Mouse (Mus musculus): ENCODE measurements around the gene Dpyd. TPM values are rescaled to one million over a fixed set of nuclear protein-coding genes. Genes with fewer than 3 reads are reported as not detected.

Dpyd gene
- polyA plus RNA-seq, 1 experiment from 2014 or later: 18.0 TPM

GRCm38 (mm10) chr3:119194071-119194470 is 632.1 kb downstream of the Dpyd start:
- Histone ChIP-seq H3K9ac (ENCODE audit: low read length) (no peak overlapping the region), H3K27me3 (ENCODE audit: control insufficient read depth, insufficient read depth, low read length) (no peaks in the 10 kb centered on the region), H3K9me3 (replicated peaks; ENCODE audit: control insufficient read depth, low read length) (no peaks in the 10 kb centered on the region), H3K4me1 (ENCODE audit: control insufficient read depth, insufficient read depth, low read length) (no peaks in the 10 kb centered on the region), H3K36me3 (ENCODE audit: control insufficient read depth, insufficient read depth, low read length) (no peaks in the 10 kb centered on the region), H3K4me3 (replicated peaks; ENCODE audit: low read length) (no peak overlapping the region), H3K4me2 (ENCODE audit: low read depth, low read length) (no peak overlapping the region), H3K27ac (ENCODE audit: low read length) (no peak overlapping the region)
- WGBS: 83% methylated on average over 6 of the region's 6 CpGs
- ATAC-seq (ENCODE audit: insufficient read depth, low FRiP score): no peak

GRCm38 (mm10) chr3:119195613-119196012 is 633.7 kb downstream of the Dpyd start:
- no peak for ATAC-seq (ENCODE audit: insufficient read depth, low FRiP score)
- H3K36me3 ChIP-seq (ENCODE audit: control insufficient read depth, insufficient read depth, low read length): no peaks in the 10 kb centered on the region
- H3K9me3 ChIP-seq (replicated peaks; ENCODE audit: control insufficient read depth, low read length): no peaks in the 10 kb centered on the region
- no peak overlapping the region for H3K4me2 ChIP-seq (ENCODE audit: low read depth, low read length)
- H3K27ac ChIP-seq (ENCODE audit: low read length): no peak overlapping the region
- no peaks in the 10 kb centered on the region for H3K27me3 ChIP-seq (ENCODE audit: control insufficient read depth, insufficient read depth, low read length)
- no peak overlapping the region for H3K9ac ChIP-seq (ENCODE audit: low read length)
- no peaks in the 10 kb centered on the region for H3K4me1 ChIP-seq (ENCODE audit: control insufficient read depth, insufficient read depth, low read length)
- 62% methylated on average over 4 of the region's 4 CpGs for WGBS
- H3K4me3 ChIP-seq (replicated peaks; ENCODE audit: low read length): no peak overlapping the region

- 52% methylated on average over 2 of the region's 2 CpGs for WGBS
- ATAC-seq (ENCODE audit: insufficient read depth, low FRiP score): no peak
Measured at GRCm38 (mm10) chr3:119220763-119221412, 659.0 kb downstream of the Dpyd start.

GRCm38 (mm10) chr3:119243181-119243580 is 681.3 kb downstream of the Dpyd start:
- Histone ChIP-seq H3K4me2 (ENCODE audit: low read depth, low read length) (no peak overlapping the region), H3K9me3 (replicated peaks; ENCODE audit: control insufficient read depth, low read length) (no peaks in the 10 kb centered on the region), H3K4me3 (replicated peaks; ENCODE audit: low read length) (no peak overlapping the region), H3K27me3 (ENCODE audit: control insufficient read depth, insufficient read depth, low read length) (no peaks in the 10 kb centered on the region), H3K27ac (ENCODE audit: low read length) (no peak overlapping the region), H3K4me1 (ENCODE audit: control insufficient read depth, insufficient read depth, low read length) (no peaks in the 10 kb centered on the region), H3K9ac (ENCODE audit: low read length) (no peak overlapping the region), H3K36me3 (ENCODE audit: control insufficient read depth, insufficient read depth, low read length) (no peaks in the 10 kb centered on the region)
- 83% methylated on average over 3 of the region's 3 CpGs for WGBS
- ATAC-seq (ENCODE audit: insufficient read depth, low FRiP score): no peak

More at GRCm38 (mm10) chr3:119220763-119221412, 659.0 kb downstream of the Dpyd start:
- H3K4me1 ChIP-seq (ENCODE audit: control insufficient read depth, insufficient read depth, low read length): no peaks in the 10 kb centered on the region
- no peak overlapping the region for H3K4me2 ChIP-seq (ENCODE audit: low read depth, low read length)
- no peak overlapping the region for H3K4me3 ChIP-seq (replicated peaks; ENCODE audit: low read length)
- H3K9ac ChIP-seq (ENCODE audit: low read length): no peak overlapping the region
- no peak overlapping the region for H3K27ac ChIP-seq (ENCODE audit: low read length)
- no peaks in the 10 kb centered on the region for H3K9me3 ChIP-seq (replicated peaks; ENCODE audit: control insufficient read depth, low read length)
- no peaks in the 10 kb centered on the region for H3K36me3 ChIP-seq (ENCODE audit: control insufficient read depth, insufficient read depth, low read length)
- H3K27me3 ChIP-seq (ENCODE audit: control insufficient read depth, insufficient read depth, low read length): no peaks in the 10 kb centered on the region

GRCm38 (mm10) chr3:119256516-119256915 is 694.6 kb downstream of the Dpyd start:
- Histone ChIP-seq H3K4me1 (ENCODE audit: control insufficient read depth, insufficient read depth, low read length) (no peaks in the 10 kb centered on the region), H3K9me3 (replicated peaks; ENCODE audit: control insufficient read depth, low read length) (no peaks in the 10 kb centered on the region), H3K4me3 (replicated peaks; ENCODE audit: low read length) (no peak overlapping the region), H3K27me3 (ENCODE audit: control insufficient read depth, insufficient read depth, low read length) (no peaks in the 10 kb centered on the region), H3K36me3 (ENCODE audit: control insufficient read depth, insufficient read depth, low read length) (no peaks in the 10 kb centered on the region), H3K27ac (ENCODE audit: low read length) (no peak overlapping the region), H3K9ac (ENCODE audit: low read length) (no peak overlapping the region), H3K4me2 (ENCODE audit: low read depth, low read length) (no peak overlapping the region)
- ATAC-seq (ENCODE audit: insufficient read depth, low FRiP score): no peak
- 46% methylated on average over 5 of the region's 5 CpGs for WGBS

GRCm38 (mm10) chr3:119275241-119275640 is 713.3 kb downstream of the Dpyd start:
- Histone ChIP-seq H3K4me3 (replicated peaks; ENCODE audit: low read length) (no peak overlapping the region), H3K4me2 (ENCODE audit: low read depth, low read length) (no peak overlapping the region), H3K36me3 (ENCODE audit: control insufficient read depth, insufficient read depth, low read length) (no peaks in the 10 kb centered on the region), H3K9me3 (replicated peaks; ENCODE audit: control insufficient read depth, low read length) (no peaks in the 10 kb centered on the region), H3K27me3 (ENCODE audit: control insufficient read depth, insufficient read depth, low read length) (no peaks in the 10 kb centered on the region), H3K27ac (ENCODE audit: low read length) (no peak overlapping the region), H3K9ac (ENCODE audit: low read length) (no peak overlapping the region), H3K4me1 (ENCODE audit: control insufficient read depth, insufficient read depth, low read length) (no peaks in the 10 kb centered on the region)
- no peak for ATAC-seq (ENCODE audit: insufficient read depth, low FRiP score)
- 59% methylated on average over 2 of the region's 2 CpGs for WGBS

- Histone ChIP-seq H3K36me3 (ENCODE audit: control insufficient read depth, insufficient read depth, low read length) (no peaks in the 10 kb centered on the region), H3K9me3 (replicated peaks; ENCODE audit: control insufficient read depth, low read length) (no peaks in the 10 kb centered on the region), H3K4me1 (ENCODE audit: control insufficient read depth, insufficient read depth, low read length) (no peaks in the 10 kb centered on the region), H3K4me2 (ENCODE audit: low read depth, low read length) (no peak overlapping the region), H3K4me3 (replicated peaks; ENCODE audit: low read length) (no peak overlapping the region), H3K27ac (ENCODE audit: low read length) (no peak overlapping the region), H3K27me3 (ENCODE audit: control insufficient read depth, insufficient read depth, low read length) (no peaks in the 10 kb centered on the region), H3K9ac (ENCODE audit: low read length) (no peak overlapping the region)
- ATAC-seq (ENCODE audit: insufficient read depth, low FRiP score): no peak
- WGBS: 92% methylated on average over 2 of the region's 2 CpGs
Measured at GRCm38 (mm10) chr3:119280671-119281070, 718.7 kb downstream of the Dpyd start.

GRCm38 (mm10) chr3:119314693-119315092 is 752.8 kb downstream of the Dpyd start:
- 72% methylated on average over 3 of the region's 3 CpGs for WGBS
- no peak overlapping the region for H3K9ac ChIP-seq (ENCODE audit: low read length)
- ATAC-seq (ENCODE audit: insufficient read depth, low FRiP score): no peak
- no peaks in the 10 kb centered on the region for H3K9me3 ChIP-seq (replicated peaks; ENCODE audit: control insufficient read depth, low read length)
- no peak overlapping the region for H3K27ac ChIP-seq (ENCODE audit: low read length)
- no peak overlapping the region for H3K4me2 ChIP-seq (ENCODE audit: low read depth, low read length)
- H3K27me3 ChIP-seq (ENCODE audit: control insufficient read depth, insufficient read depth, low read length): no peaks in the 10 kb centered on the region
- H3K36me3 ChIP-seq (ENCODE audit: control insufficient read depth, insufficient read depth, low read length): no peaks in the 10 kb centered on the region
- no peak overlapping the region for H3K4me3 ChIP-seq (replicated peaks; ENCODE audit: low read length)
- H3K4me1 ChIP-seq (ENCODE audit: control insufficient read depth, insufficient read depth, low read length): no peaks in the 10 kb centered on the region

GRCm38 (mm10) chr3:119329063-119329462 is 767.1 kb downstream of the Dpyd start:
- Histone ChIP-seq H3K27ac (ENCODE audit: low read length) (no peak overlapping the region), H3K27me3 (ENCODE audit: control insufficient read depth, insufficient read depth, low read length) (no peaks in the 10 kb centered on the region), H3K4me2 (ENCODE audit: low read depth, low read length) (no peak overlapping the region), H3K9me3 (replicated peaks; ENCODE audit: control insufficient read depth, low read length) (no peaks in the 10 kb centered on the region), H3K9ac (ENCODE audit: low read length) (no peak overlapping the region), H3K4me3 (replicated peaks; ENCODE audit: low read length) (no peak overlapping the region), H3K36me3 (ENCODE audit: control insufficient read depth, insufficient read depth, low read length) (no peaks in the 10 kb centered on the region), H3K4me1 (ENCODE audit: control insufficient read depth, insufficient read depth, low read length) (no peaks in the 10 kb centered on the region)
- WGBS: 73% methylated on average over 7 of the region's 7 CpGs
- no peak for ATAC-seq (ENCODE audit: insufficient read depth, low FRiP score)
